Mouse (Mus musculus) kidney, adult 2 months (tissue): ENCODE results near the gene Zdhhc9.

Source experiments
- CTCF ChIP-seq: fragments of 200-500 bp; conservative IDR thresholded peaks from 2 replicates; pipeline ENCODE4 v1.5.1; 2011; ENCODE audit warnings: low read depth, mild to moderate bottlenecking, control low read depth, low read length, moderate library complexity, mixed read lengths; ENCODE audit not compliant: insufficient read depth, insufficient read length
- POLR2A ChIP-seq: fragments of 200-500 bp; IDR thresholded peaks from one replicate; pipeline ENCODE4 v1.6.1; 2011; ENCODE audit warnings: low read depth, low read length, control low read depth

DNA sequence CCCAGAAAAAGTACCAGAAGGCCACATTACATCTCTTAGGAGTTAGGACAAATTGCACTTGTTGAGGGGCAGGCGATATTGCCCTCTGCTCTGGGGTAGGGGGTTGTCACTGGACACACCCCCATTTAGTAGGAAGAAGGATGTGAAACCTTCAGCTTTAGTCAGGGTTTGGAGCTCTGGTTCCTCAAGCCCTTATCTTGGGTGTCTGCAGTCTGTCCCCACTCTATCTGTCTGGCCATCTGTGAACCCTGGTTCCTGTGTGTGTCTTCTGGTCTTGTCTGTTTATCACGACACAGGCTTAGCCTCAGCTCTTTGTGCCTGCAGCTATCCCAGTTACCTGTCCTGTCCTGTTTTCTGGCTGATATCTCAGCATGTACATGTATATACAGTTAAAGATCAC lies 55.3 kb downstream of the Zdhhc9 start:
- no peak for TF ChIP-seq POLR2A
- TF ChIP-seq CTCF = no peak
